Mouse (Mus musculus) embryonic facial prominence, embryonic 10.5 days (tissue): ENCODE measurements around the gene Mrpl47. TPM values are rescaled to one million over a fixed set of nuclear protein-coding genes. Genes with fewer than 3 reads are reported as not detected.
"Not testable (repeated sequence)": the region's sequence is repeated elsewhere in the genome, so short reads cannot be mapped to it uniquely, and the experiment has no call there.

ENCODE experiments used
- DNase-seq: peaks from one replicate; pipeline ENCODE4 v3.0.0-alpha.2; 2017; ENCODE audit warnings: low spot score
- H3K27ac ChIP-seq: fragments of 300-500 bp; sonication (generic); replicated peaks from 2 replicates; pipeline ENCODE4 v1.5.1; 2016; ENCODE audit warnings: mild to moderate bottlenecking
- H3K27me3 ChIP-seq: fragments of 300-500 bp; sonication (generic); replicated peaks from 2 replicates; pipeline ENCODE4 v1.6.1; 2016; ENCODE audit warnings: low read depth, mild to moderate bottlenecking; ENCODE audit not compliant: poor library complexity, severe bottlenecking
- H3K36me3 ChIP-seq: fragments of 300-500 bp; sonication (generic); replicated peaks from 2 replicates; pipeline ENCODE4 v1.6.1; 2016; ENCODE audit warnings: mild to moderate bottlenecking, moderate library complexity
- H3K4me1 ChIP-seq: fragments of 300-500 bp; sonication (generic); 2 replicates; pipeline ENCODE4 v1.6.1; 2016
- H3K4me3 ChIP-seq: fragments of 300-500 bp; sonication (generic); 2 replicates; pipeline ENCODE4 v1.5.1; 2016; ENCODE audit warnings: mild to moderate bottlenecking, moderate library complexity
- H3K9me3 ChIP-seq: fragments of 300-500 bp; sonication (generic); 2 replicates; pipeline ENCODE4 v1.6.1; 2016; ENCODE audit warnings: mild to moderate bottlenecking
- WGBS: fragments of 180-500 bp; shearing (Covaris S2); methylation state at CpG from one replicate; pipeline ENCODE4 v1.1.7; 2016; 5-methylcytosine and 5-hydroxymethylcytosine counted together
- polyA plus RNA-seq: library from polyadenylated mRNA; unstranded; fragments of >200 nt; fragmentation: Nextera tagmentation; extraction: Ambion mirVana; gene quantifications from 2 replicates; pipeline ENCODE4 v1.2.1, GENCODE M21; 2016

Gene Mrpl47
- polyA plus RNA-seq, 1 experiment from 2014 or later, result 37.7 TPM

- Histone ChIP-seq H3K27ac (peak within 1 kb of the TSS; percentile 90), H3K9me3 (no peaks in the 10 kb centered on the region), H3K4me3 (peak within 1 kb of the TSS; percentile 95), H3K4me1 (peaks cover 20% of the 10 kb centered on the region), H3K36me3 (peaks cover 48% of the 10 kb centered on the region), H3K27me3 (no peaks in the 10 kb centered on the region)
- WGBS, result under 1% methylated on average over 62 of the region's 62 CpGs
- peak; percentile 97 for DNase-seq
These were observed 897 bp downstream of the Mrpl47 start, which contains the start of gene Ndufb5 for GRCm38 (mm10) chr3:32736244-32737171. Gene Ndufb5, plus strand, starts transcription at chr3:32736990.

GRCm38 (mm10) chr3:32727861-32728260 lies 9.5 kb downstream of the Mrpl47 start:
- WGBS, result 91% methylated on average over 4 of the region's 4 CpGs
- H3K27me3 ChIP-seq, result no peaks in the 10 kb centered on the region
- H3K27ac ChIP-seq, result no peak overlapping the region
- H3K9me3 ChIP-seq, result peaks cover 3% of the 10 kb centered on the region; the same call in 1 of the 2 replicates
- H3K4me1 ChIP-seq, result no peaks in the 10 kb centered on the region
- no peak for DNase-seq
- peaks cover 98% of the 10 kb centered on the region for H3K36me3 ChIP-seq
- H3K4me3 ChIP-seq, result no peak overlapping the region

- no peak overlapping the region for H3K27ac ChIP-seq
- no peak overlapping the region for H3K4me3 ChIP-seq
- peaks cover 99% of the 10 kb centered on the region for H3K36me3 ChIP-seq
- H3K9me3 ChIP-seq, result peaks cover 3% of the 10 kb centered on the region; the same call in 1 of the 2 replicates
- no peaks in the 10 kb centered on the region for H3K27me3 ChIP-seq
- no peaks in the 10 kb centered on the region for H3K4me1 ChIP-seq
- no peak for DNase-seq
- 92% methylated on average over 5 of the region's 5 CpGs for WGBS
These were observed 11.5 kb downstream of the Mrpl47 start for GRCm38 (mm10) chr3:32725951-32726350.

DNA sequence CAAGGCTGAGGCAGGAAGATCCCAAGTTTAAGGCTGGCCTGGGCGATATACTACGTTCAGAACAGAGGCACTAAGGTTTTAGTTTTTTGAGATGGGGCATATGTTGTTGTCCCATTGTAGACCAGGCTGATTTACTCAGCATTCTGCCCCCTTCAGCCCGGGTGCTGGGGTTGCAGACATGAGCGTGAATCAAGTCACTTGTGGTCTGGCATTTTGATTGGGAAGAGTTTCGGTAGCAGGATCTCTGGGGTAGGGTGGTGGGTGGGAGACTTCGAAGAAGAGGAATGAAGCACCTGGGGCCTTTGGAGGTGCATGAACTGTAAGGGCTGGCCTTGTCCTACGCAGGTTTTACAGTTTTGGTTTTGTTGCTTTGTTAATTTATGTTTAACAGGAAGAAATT lies 13.2 kb downstream of the Mrpl47 start:
- WGBS, result 96% methylated on average over 7 of the region's 7 CpGs
- peaks cover 100% of the 10 kb centered on the region for H3K36me3 ChIP-seq

GRCm38 (mm10) chr3:32718271-32718670 lies 19.1 kb downstream of the Mrpl47 start:
- Histone ChIP-seq H3K36me3 (peaks cover 100% of the 10 kb centered on the region), H3K4me3 (no peak overlapping the region), H3K27ac (no peak overlapping the region), H3K27me3 (no peaks in the 10 kb centered on the region), H3K4me1 (no peaks in the 10 kb centered on the region), H3K9me3 (no peaks in the 10 kb centered on the region)
- 93% methylated on average over 5 of the region's 5 CpGs for WGBS
- DNase-seq, result no peak

More for the DNA sequence above, 13.2 kb downstream of the Mrpl47 start:
- Histone ChIP-seq H3K27ac (no peak overlapping the region), H3K27me3 (no peaks in the 10 kb centered on the region), H3K9me3 (peaks cover 3% of the 10 kb centered on the region; the same call in 1 of the 2 replicates), H3K4me3 (no peak overlapping the region), H3K4me1 (no peaks in the 10 kb centered on the region)
- DNase-seq, result no peak

DNA sequence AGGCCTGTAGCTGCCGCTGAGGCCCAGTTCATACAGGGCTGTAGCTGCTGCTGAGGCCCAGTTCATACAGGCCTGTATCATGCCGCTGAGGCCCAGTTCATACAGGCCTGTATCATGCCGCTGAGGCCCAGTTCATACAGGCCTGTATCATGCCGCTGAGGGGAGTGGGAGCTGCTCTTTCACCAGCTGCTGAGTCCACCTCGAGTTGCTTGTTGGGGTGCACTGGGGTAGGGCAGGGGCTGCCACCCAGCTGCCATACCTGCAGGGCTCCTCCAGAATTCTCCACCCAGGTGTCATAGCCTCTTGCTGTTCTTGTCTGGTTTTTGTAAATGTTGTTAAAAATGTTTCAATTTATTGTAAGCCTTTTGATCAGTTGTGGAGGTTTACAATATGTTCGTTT lies 20.0 kb downstream of the Mrpl47 start:
- H3K36me3 ChIP-seq, result peaks cover 100% of the 10 kb centered on the region
- 93% methylated on average over 6 of the region's 6 CpGs for WGBS
- H3K27ac ChIP-seq, H3K4me3 ChIP-seq, H3K4me1 ChIP-seq, DNase-seq, H3K27me3 ChIP-seq, H3K9me3 ChIP-seq: not testable (repeated sequence)

DNA sequence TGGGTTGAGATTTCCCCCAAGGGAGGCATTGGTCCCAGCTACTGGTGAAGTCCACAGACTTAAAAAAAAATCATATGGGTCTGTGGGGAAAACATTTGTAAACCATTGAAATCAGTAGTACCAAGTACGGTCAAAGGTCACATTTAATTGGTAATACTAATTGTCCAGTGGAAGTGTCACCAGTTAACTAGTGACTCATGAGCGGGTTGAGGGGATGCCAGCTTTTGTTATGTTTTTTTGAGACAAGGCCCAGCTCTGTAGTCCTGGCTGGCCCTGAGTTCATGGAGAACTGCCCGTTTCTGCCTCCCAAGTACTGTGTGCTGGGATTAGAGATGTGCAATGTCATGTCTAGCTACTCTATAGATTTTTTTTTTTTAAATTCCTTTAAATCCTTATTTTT lies 23.7 kb downstream of the Mrpl47 start:
- no peaks in the 10 kb centered on the region for H3K27me3 ChIP-seq
- H3K4me3 ChIP-seq, result no peak overlapping the region
- no peaks in the 10 kb centered on the region for H3K9me3 ChIP-seq
- DNase-seq, result no peak
- peaks cover 12% of the 10 kb centered on the region for H3K4me1 ChIP-seq
- H3K27ac ChIP-seq, result no peak overlapping the region
- peaks cover 78% of the 10 kb centered on the region for H3K36me3 ChIP-seq
- 90% methylated on average over 3 of the region's 3 CpGs for WGBS

- H3K36me3 ChIP-seq, result peaks cover 35% of the 10 kb centered on the region
- H3K27me3 ChIP-seq, result no peaks in the 10 kb centered on the region
- no peaks in the 10 kb centered on the region for H3K9me3 ChIP-seq
- DNase-seq, result no peak
- 11% methylated on average over 9 of the region's 9 CpGs for WGBS
- H3K27ac ChIP-seq, result peak overlapping the region; percentile 97
- peak overlapping the region; percentile 80 for H3K4me3 ChIP-seq
- H3K4me1 ChIP-seq, result peaks cover 12% of the 10 kb centered on the region
These were observed 28.0 kb downstream of the Mrpl47 start for GRCm38 (mm10) chr3:32709388-32709787.

GRCm38 (mm10) chr3:32708368-32709231 lies 28.8 kb downstream of the Mrpl47 start:
- WGBS, result under 1% methylated on average over 90 of the region's 90 CpGs

GRCm38 (mm10) chr3:32708052-32708367 lies 29.4 kb downstream of the Mrpl47 start:
- 3% methylated on average over 4 of the region's 4 CpGs for WGBS
- peak overlapping the region; percentile 97 for H3K27ac ChIP-seq

More at GRCm38 (mm10) chr3:32708368-32709231, 28.8 kb downstream of the Mrpl47 start:
- H3K4me3 ChIP-seq, result peak overlapping the region; percentile 80
- peak; percentile 100 for DNase-seq
- peak overlapping the region; percentile 97 for H3K27ac ChIP-seq
- no peaks in the 10 kb centered on the region for H3K9me3 ChIP-seq
- H3K27me3 ChIP-seq, result no peaks in the 10 kb centered on the region
- H3K4me1 ChIP-seq, result peaks cover 12% of the 10 kb centered on the region
- peaks cover 27% of the 10 kb centered on the region for H3K36me3 ChIP-seq

GRCm38 (mm10) chr3:32705647-32706348 lies 31.6 kb downstream of the Mrpl47 start, which contains the start of gene Actl6a:
Gene Actl6a, plus strand, starts transcription at chr3:32706298.
- not testable (repeated sequence) for H3K27me3 ChIP-seq, H3K27ac ChIP-seq, DNase-seq, H3K36me3 ChIP-seq, H3K9me3 ChIP-seq, H3K4me3 ChIP-seq
- peaks cover 12% of the 10 kb centered on the region for H3K4me1 ChIP-seq
- WGBS, result 83% methylated on average over 9 of the region's 9 CpGs

More at GRCm38 (mm10) chr3:32708052-32708367, 29.4 kb downstream of the Mrpl47 start:
- no peaks in the 10 kb centered on the region for H3K27me3 ChIP-seq
- H3K4me1 ChIP-seq, result peaks cover 12% of the 10 kb centered on the region
- no peaks in the 10 kb centered on the region for H3K9me3 ChIP-seq
- no peak for DNase-seq
- peak overlapping the region; percentile 80 for H3K4me3 ChIP-seq
- H3K36me3 ChIP-seq, result peaks cover 21% of the 10 kb centered on the region

DNA sequence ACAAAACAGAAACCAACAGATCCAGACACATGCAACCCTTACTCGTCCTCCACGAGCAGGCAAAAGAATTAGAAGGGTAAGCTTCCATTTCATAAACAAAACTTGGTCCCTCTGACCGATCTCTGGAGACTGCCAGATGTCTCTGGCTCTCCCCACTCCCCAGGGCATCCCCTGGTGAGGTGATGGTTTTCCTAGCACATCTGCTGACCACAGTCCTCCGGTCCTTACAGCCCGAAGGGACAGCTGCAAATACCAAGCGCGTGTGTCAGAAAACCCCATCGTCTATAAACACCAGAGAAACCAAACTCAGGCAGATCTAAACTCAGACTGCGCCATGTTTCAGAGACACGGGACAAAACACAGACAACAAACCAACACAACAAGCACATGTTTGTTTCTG lies 32.8 kb downstream of the Mrpl47 start:
- H3K27me3 ChIP-seq, H3K27ac ChIP-seq: not testable (repeated sequence)
- 93% methylated on average over 10 of the region's 10 CpGs for WGBS

More for the DNA sequence above, 32.8 kb downstream of the Mrpl47 start:
- not testable (repeated sequence) for H3K36me3 ChIP-seq, H3K4me3 ChIP-seq, H3K9me3 ChIP-seq, DNase-seq, H3K4me1 ChIP-seq
